Mouse (Mus musculus) CD4-positive, CD25-positive, alpha-beta regulatory T cell, adult 9 weeks (primary cell): ENCODE data around the gene Zfp655. TPM values are rescaled to one million over a fixed set of nuclear protein-coding genes. Genes with fewer than 3 reads are reported as not detected.

Experiments
- polyA plus RNA-seq: library from polyadenylated mRNA; unstranded; fragments of 100-300 nt; shearing (Covaris generic); gene quantifications from one replicate; pipeline ENCODE4 v1.2.1, GENCODE M21; 2017

The Zfp655 gene
- 62.6 TPM for polyA plus RNA-seq

DNA sequence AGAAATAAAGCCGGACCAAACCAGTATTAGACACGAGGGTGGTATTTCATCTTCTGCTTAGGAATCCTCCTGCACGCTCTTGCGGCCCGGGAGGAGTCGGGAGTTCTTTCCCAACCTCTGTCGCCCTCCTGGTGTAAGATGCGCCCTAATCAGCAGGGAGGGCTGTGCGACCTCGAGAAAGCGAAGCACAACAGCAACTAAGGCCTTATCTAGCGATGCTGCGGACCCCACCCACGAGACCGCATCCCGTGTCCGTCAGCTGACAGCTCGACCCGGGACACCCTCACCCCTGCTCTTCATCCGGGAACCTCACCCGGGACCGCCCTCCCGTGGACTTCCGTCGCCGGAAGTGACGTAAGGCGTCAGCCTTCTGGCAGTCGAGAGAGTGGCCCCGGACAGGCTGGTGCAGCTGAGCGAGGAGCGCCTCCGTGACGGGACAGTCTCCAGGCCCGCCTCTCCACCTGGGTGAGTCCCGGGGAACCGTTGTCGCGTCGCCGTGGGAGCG lies at the start of gene Zfp655:
TSS of gene Zfp655 (plus strand) at position 349 of the 505 bp plus-strand sequence.

DNA sequence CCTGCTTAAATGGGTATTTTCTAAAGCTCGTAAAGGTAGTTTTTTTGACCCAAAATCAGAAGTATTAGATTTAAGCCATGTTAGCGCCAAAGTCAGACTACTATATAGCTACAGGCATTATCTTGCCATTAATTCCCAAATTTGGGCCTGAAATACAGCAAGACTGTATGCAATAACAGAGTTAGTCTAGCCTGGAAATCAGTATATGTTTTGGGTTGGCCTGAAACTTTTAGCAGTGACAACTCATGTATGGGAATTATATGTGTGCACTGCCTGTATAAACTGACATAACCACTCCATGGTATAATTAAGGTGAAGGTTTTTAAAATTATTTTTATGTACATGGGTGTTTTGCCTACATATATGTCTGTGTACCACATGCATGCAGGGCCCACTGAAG lies 39.6 kb upstream of the Zfp655 start, which contains the start of gene Atp5j2:
TSS of gene Atp5j2 (minus strand) at position 101 of the 400 bp plus-strand sequence.

DNA sequence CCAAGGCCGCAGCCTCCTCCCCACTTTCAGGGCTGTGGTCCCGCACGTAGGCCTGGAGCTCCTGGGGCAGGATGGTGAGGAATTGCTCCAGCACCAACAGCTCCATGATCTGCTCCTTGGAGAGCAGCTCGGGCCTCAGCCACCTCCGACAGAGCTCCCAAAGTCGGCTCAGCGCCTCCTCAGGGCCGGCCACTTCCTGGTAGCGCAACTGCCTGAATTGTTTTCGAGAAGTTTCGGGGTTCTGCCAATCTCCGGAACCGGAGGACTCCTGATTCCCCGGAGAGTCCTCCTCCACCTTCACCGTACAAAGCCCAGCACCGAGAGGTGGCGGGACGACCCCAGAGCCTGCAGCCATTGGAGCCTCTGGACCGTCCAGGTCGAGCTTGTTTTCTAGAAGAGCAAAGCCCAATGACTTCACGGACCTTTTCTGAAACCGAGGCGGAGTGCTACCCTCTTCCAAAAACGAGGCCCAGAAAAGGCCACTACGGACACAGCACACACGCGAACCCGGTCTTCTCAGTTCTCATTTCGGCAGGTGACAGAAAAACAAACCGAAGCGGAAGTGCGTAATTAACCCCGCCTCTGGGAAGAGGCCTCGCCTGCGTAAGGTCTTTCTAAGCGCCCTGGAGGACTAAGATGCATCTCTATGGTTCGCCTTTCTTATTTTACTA lies 30.1 kb upstream of the Zfp655 start, which contains the start of gene Zkscan14:
TSS of gene Zkscan14 (minus strand) at position 548 of the 671 bp plus-strand sequence.

DNA sequence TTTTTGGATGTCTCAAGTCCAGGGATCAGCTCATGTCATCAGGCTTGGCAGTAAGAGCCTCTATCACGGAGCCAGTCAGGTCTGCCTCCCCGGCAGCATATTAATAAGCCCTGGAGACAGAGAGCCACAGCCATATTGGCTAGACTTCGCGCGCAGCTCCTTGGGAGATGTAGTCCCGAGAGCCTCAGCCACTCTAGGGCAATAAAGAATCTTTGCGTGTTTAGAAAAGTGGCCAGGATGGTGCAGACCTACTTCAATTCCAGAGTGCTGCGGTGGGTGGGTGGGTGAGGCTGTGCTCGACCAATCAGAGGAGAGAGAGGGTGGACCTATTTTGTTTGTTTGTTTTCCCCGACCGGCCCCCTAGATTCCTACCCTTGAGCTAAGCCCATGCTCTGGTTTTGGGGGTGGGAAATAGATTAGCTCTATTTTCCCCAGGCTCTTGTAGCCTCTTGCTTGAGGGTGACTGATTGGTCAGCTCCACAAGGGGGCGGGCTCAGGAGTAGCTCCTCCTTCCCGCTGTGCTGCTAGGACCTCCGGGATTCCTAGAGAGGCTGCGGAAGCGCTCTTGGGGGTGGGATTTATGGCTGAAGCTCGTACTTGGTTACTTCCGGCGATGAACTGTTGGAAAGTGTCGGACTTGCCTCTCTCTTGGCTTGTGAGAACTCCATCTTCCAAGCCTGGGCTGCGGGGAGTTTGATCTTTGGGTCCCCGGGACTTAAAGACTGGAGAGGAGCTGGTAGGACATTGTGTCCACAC lies 27.4 kb upstream of the Zfp655 start, which contains the start of gene Zkscan5:
TSS of gene Zkscan5 (plus strand) at position 627 of the 756 bp plus-strand sequence.

DNA sequence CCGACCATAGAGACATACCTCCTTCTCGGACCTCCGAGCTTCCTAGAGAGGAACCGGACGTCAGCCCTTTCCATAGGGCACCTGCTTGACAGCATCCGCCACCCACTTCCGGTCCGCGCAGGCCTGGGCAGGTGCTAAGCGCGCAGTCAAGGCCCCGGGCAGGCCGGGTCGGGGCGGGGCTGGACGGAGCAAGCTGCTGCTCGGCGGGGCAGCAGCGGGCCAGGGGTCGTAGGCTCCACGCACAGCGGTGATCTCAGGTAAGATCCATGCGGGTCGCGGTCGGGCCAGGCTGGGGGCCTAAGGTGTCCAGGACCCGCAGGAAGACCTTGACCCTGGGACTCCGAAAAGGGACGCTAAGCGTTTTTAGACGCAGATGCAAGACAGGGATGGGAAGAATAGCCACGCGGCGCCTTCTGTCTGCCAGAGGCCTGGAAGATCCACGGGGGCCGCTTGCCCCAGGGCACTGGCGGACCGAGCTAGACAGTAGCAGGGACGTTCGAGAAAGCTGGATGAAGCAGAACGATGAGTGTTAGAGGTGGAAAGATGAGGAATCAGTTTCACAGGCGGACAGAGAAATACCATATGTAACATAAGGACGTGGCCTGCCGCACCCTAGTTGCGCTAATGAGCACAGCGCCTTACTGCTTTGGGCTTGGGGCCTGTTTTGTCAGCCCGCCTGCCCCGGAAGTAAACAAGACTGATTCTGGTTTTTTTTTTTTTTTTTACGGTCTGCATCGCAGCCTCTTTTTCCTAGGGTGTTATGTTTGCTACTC lies 49.0 kb downstream of the Zfp655 start, which contains the start of gene Zscan25:
TSS of gene Zscan25 (plus strand) at position 130 of the 773 bp plus-strand sequence.

Other genes with a start within 250 kb of the Zfp655 start
- not detected for gene Gm4871, start 199.0 kb upstream of the Zfp655 start, polyA plus RNA-seq
- gene 1700018F24Rik, start 188.7 kb upstream of the Zfp655 start, polyA plus RNA-seq: not detected
- gene Arpc1a, start 147.9 kb upstream of the Zfp655 start, polyA plus RNA-seq: 109 TPM
- gene Kpna7, start 147.7 kb upstream of the Zfp655 start, polyA plus RNA-seq: not detected
- gene Arpc1b, start 117.5 kb upstream of the Zfp655 start, polyA plus RNA-seq: 1,330 TPM
- gene Pdap1, start 91.5 kb upstream of the Zfp655 start, polyA plus RNA-seq: 56.0 TPM
- 232 TPM for gene Bud31, start 91.4 kb upstream of the Zfp655 start, polyA plus RNA-seq
- 34.3 TPM for gene Ptcd1, start 64.6 kb upstream of the Zfp655 start, polyA plus RNA-seq
- 32.3 TPM for gene Cpsf4, start 64.5 kb upstream of the Zfp655 start, polyA plus RNA-seq
- 488 TPM for gene Atp5j2, start 39.7 kb upstream of the Zfp655 start, polyA plus RNA-seq
- 30.7 TPM for gene Zkscan14, start 29.8 kb upstream of the Zfp655 start, polyA plus RNA-seq
- gene Zkscan5, start 27.2 kb upstream of the Zfp655 start, polyA plus RNA-seq: 10.9 TPM
- 0.97 TPM for gene Zscan25, start 48.8 kb downstream of the Zfp655 start, polyA plus RNA-seq
- gene Cyp3a57, start 113.6 kb downstream of the Zfp655 start, polyA plus RNA-seq: not detected
- not detected for gene Cyp3a16, start 238.0 kb downstream of the Zfp655 start, polyA plus RNA-seq